Mouse (Mus musculus) CH12.LX (cell line): ENCODE measurements around the gene Gzmm. TPM values are rescaled to one million over a fixed set of nuclear protein-coding genes. Genes with fewer than 3 reads are reported as not detected.

Experiments used
- DNase-seq: peaks from one replicate; pipeline ENCODE4 v3.0.0-alpha.2; 2013; ENCODE audit errors: extremely low read depth
- H3K27ac ChIP-seq: 2 replicates; pipeline ENCODE4 v1.5.1; 2012; ENCODE audit warnings: low read depth, mild to moderate bottlenecking, control low read depth, moderate library complexity; ENCODE audit not compliant: insufficient read depth
- H3K27me3 ChIP-seq: replicated peaks from 2 replicates; pipeline ENCODE3; 2012; ENCODE audit warnings: inconsistent platforms
- H3K36me3 ChIP-seq, 2 experiments: replicated peaks in 1 of 2; 2 replicates each; pipeline versions ENCODE3 to v1.6.1; 2012; ENCODE audit warnings: inconsistent platforms in 1 of 2, low read length in 1 of 2, mild to moderate bottlenecking in 1 of 2, mixed read lengths in 1 of 2, moderate library complexity in 1 of 2; ENCODE audit not compliant: control insufficient read depth in 1 of 2, insufficient read depth in 1 of 2
- H3K4me1 ChIP-seq, 2 experiments: 2 replicates each; pipeline ENCODE4 v1.6.1; 2012; ENCODE audit warnings: inconsistent platforms in 1 of 2, moderate library complexity in 1 of 2; ENCODE audit not compliant: insufficient read depth in 2 of 2, control insufficient read depth in 1 of 2
- H3K4me2 ChIP-seq: 2 replicates; pipeline ENCODE4 v1.6.1; 2012; ENCODE audit warnings: low read depth, mild to moderate bottlenecking, control low read depth; ENCODE audit not compliant: poor library complexity, insufficient read depth, severe bottlenecking
- H3K4me3 ChIP-seq, 3 experiments: fragments of 150-350 bp in 1 of 3; sonication (generic) in 1 of 3; replicated peaks in 1 of 3; 2 replicates each; pipeline versions ENCODE3 to v1.5.1; 2011 to 2012; ENCODE audit warnings: low read depth in 2 of 3, low read length in 2 of 3, mild to moderate bottlenecking in 2 of 3, moderate library complexity in 2 of 3, control low read depth in 1 of 3, improper control_type of control experiment in 1 of 3, inconsistent platforms in 1 of 3, mixed read lengths in 1 of 3; ENCODE audit not compliant: poor library complexity in 1 of 3
- H3K79me2 ChIP-seq: replicated peaks from 2 replicates; pipeline ENCODE4 v1.6.1; 2012; ENCODE audit warnings: mild to moderate bottlenecking, moderate library complexity; ENCODE audit not compliant: control insufficient read depth, poor library complexity, insufficient read depth, severe bottlenecking; ENCODE audit errors: extremely low read depth
- H3K9ac ChIP-seq: 2 replicates; pipeline ENCODE4 v1.6.1; 2012; ENCODE audit warnings: low read depth, mild to moderate bottlenecking, control low read depth, moderate library complexity; ENCODE audit not compliant: insufficient read depth
- H3K9me3 ChIP-seq: replicated peaks from 2 replicates; pipeline ENCODE3; 2012; ENCODE audit warnings: low read length, inconsistent platforms, mixed read lengths
- CHD2 ChIP-seq: IDR thresholded peaks from 2 replicates; pipeline ENCODE4 v1.6.1; 2011; ENCODE audit warnings: low read length, improper control_type of control experiment
- CTCF ChIP-seq, 2 experiments: IDR thresholded peaks in 1 of 2; conservative IDR thresholded peaks in 1 of 2; 2 replicates each; pipeline ENCODE4 v1.5.1; 2011 to 2012; ENCODE audit warnings: low read depth in 2 of 2, low read length in 2 of 2, improper control_type of control experiment in 1 of 2, inconsistent platforms in 1 of 2, mild to moderate bottlenecking in 1 of 2, moderate library complexity in 1 of 2
- E2F4 ChIP-seq: IDR thresholded peaks from 2 replicates; pipeline ENCODE4 v1.6.1; 2011; ENCODE audit warnings: low read depth, low read length, improper control_type of control experiment; ENCODE audit not compliant: insufficient replicate concordance
- ELF1 ChIP-seq: IDR thresholded peaks from 2 replicates; pipeline ENCODE4 v1.6.1; 2014; ENCODE audit warnings: low read depth, mild to moderate bottlenecking, inconsistent platforms, low read length, improper control_type of control experiment
- EP300 ChIP-seq: IDR thresholded peaks from 2 replicates; pipeline ENCODE4 v1.6.1; 2011; ENCODE audit warnings: low read length, improper control_type of control experiment
- ETS1 ChIP-seq: conservative IDR thresholded peaks from 2 replicates; pipeline ENCODE4 v1.6.1; 2012; ENCODE audit warnings: low read depth, mild to moderate bottlenecking, inconsistent platforms, low read length, improper control_type of control experiment, moderate library complexity
- JUN ChIP-seq: IDR thresholded peaks from 2 replicates; pipeline ENCODE4 v1.6.1; 2011; ENCODE audit warnings: low read depth, mild to moderate bottlenecking, low read length, improper control_type of control experiment, moderate library complexity; ENCODE audit not compliant: insufficient read depth
- JUND ChIP-seq: conservative IDR thresholded peaks from 2 replicates; pipeline ENCODE4 v1.6.1; 2011; ENCODE audit warnings: low read depth, low read length, improper control_type of control experiment
- MAFK ChIP-seq: IDR thresholded peaks from 2 replicates; pipeline ENCODE4 v1.6.1; 2011; ENCODE audit warnings: low read length, improper control_type of control experiment; ENCODE audit not compliant: insufficient replicate concordance
- MAX ChIP-seq: IDR thresholded peaks from 2 replicates; pipeline ENCODE4 v1.6.1; 2011; ENCODE audit warnings: low read length, improper control_type of control experiment
- RCOR1 ChIP-seq: conservative IDR thresholded peaks from 2 replicates; pipeline ENCODE4 v1.6.1; 2012; ENCODE audit warnings: low read depth, mild to moderate bottlenecking, inconsistent platforms, low read length, improper control_type of control experiment
- TBP ChIP-seq: conservative IDR thresholded peaks from 2 replicates; pipeline ENCODE4 v1.6.1; 2011; ENCODE audit warnings: low read depth, low read length, improper control_type of control experiment
- UBTF ChIP-seq: IDR thresholded peaks from 2 replicates; pipeline ENCODE4 v1.6.1; 2012; ENCODE audit warnings: low read depth, mild to moderate bottlenecking, inconsistent platforms, low read length, improper control_type of control experiment, moderate library complexity
- USF1 ChIP-seq: IDR thresholded peaks from 2 replicates; pipeline ENCODE4 v1.6.1; 2014; ENCODE audit warnings: low read depth, mild to moderate bottlenecking, inconsistent platforms, low read length, improper control_type of control experiment
- ZC3H11A ChIP-seq: IDR thresholded peaks from 2 replicates; pipeline ENCODE4 v1.6.1; 2012; ENCODE audit warnings: low read depth, mild to moderate bottlenecking, inconsistent platforms, low read length, improper control_type of control experiment
- ZKSCAN1 ChIP-seq: IDR thresholded peaks from 2 replicates; pipeline ENCODE4 v1.6.1; 2012; ENCODE audit warnings: low read depth, inconsistent platforms, low read length, improper control_type of control experiment, borderline replicate concordance
- ZNF384 ChIP-seq: IDR thresholded peaks from 2 replicates; pipeline ENCODE4 v1.6.1; 2012; ENCODE audit warnings: low read depth, low read length, improper control_type of control experiment, inconsistent platforms
- dilution Hi-C: fragments of 300-500 bp; cut with MboI; formaldehyde crosslinking; loops from 2 replicates; pipeline ENCODE4 v1.14.3; 2020; ENCODE audit warnings: low sequenced_read_pairs; ENCODE audit not compliant: extremely low pct_unique_long_range_greater_than_20kb, extremely low pct_ligation_motif_present
- in situ Hi-C: fragments of 300-500 bp; cut with MboI; formaldehyde crosslinking; loops from 3 replicates; pipeline ENCODE4 v1.14.3; 2019; ENCODE audit warnings: low sequenced_read_pairs, low pct_ligation_motif_present, low pct_unique_long_range_greater_than_20kb, mixed read lengths
- polyA plus RNA-seq: library from polyadenylated mRNA; unstranded; fragments of >175 nt; gene quantifications from 2 replicates; pipeline ENCODE4 v1.2.1, GENCODE M21; 2012; ENCODE audit warnings: low read depth; ENCODE audit not compliant: insufficient read length
- total RNA-seq, 2 experiments: library from RNA; depleted of rRNA; stranded (reverse); fragments of 300-350 nt in 1 of 2; fragments of >200 nt in 1 of 2; gene quantifications; 2 replicates each; pipeline ENCODE4 v1.2.3; 2012 to 2014

The Gzmm gene
- total and polyA plus RNA-seq, 3 experiments: 0.17 to 0.73 (median 0.59) TPM

DNA sequence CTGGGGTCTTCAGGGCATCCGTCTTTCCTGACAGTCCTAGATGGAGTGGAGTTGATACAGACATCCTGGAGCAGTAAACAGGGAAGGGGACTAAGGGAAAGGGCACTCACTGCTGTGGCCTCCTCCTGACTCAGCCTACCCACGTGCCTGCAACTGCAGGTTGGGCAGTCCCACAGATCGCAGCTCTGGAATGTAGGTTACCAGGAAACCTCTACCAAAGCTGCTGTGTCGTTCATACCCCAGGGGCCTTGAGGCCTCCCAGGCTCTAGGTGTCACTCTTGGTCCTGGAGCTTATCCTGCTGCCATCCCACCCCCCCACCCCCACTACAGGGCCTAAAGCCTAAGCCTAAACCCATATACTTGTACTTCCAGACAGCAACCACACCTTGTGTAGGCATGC, 18.9 kb downstream of the Gzmm start:
- peaks cover 21 to 36% of the 10 kb centered on the region in 2 experiments for H3K4me1 ChIP-seq
- no peak overlapping the region for H3K4me2 ChIP-seq
- H3K27me3 ChIP-seq: no peaks in the 10 kb centered on the region
- no peak overlapping the region for H3K9ac ChIP-seq
- dilution Hi-C loops (no loop called here), in situ Hi-C loops (no loop called here)
- peaks cover 39 to 69% of the 10 kb centered on the region in 2 experiments for H3K36me3 ChIP-seq
- H3K4me3 ChIP-seq: no peak overlapping the region
- no peak for TF ChIP-seq UBTF
- TF ChIP-seq TBP: no peak
- no peak for TF ChIP-seq ZNF384
- no peak for TF ChIP-seq USF1
- TF ChIP-seq CTCF (conservative IDR thresholded peaks at IDR 0.05 in 1 of 2, IDR thresholded peaks at IDR 0.05 in 1 of 2; ENCODE audit: low read depth in 2 of 2, low read length in 2 of 2): 0 out of 4 replicates have a peak, but pooled peaks of 1 of the 2 experiments have one; percentile 13
- TF ChIP-seq JUND: no peak
- no peak for TF ChIP-seq ELF1
- TF ChIP-seq JUN: no peak
- DNase-seq: no peak
- H3K9me3 ChIP-seq: no peaks in the 10 kb centered on the region
- H3K79me2 ChIP-seq: peaks cover 46% of the 10 kb centered on the region
- no peak overlapping the region for H3K27ac ChIP-seq

- H3K27me3 ChIP-seq: no peaks in the 10 kb centered on the region
- in situ Hi-C loops (no loop called here), dilution Hi-C loops (no loop called here)
- H3K4me2 ChIP-seq: no peak overlapping the region
- no peak for DNase-seq
- H3K4me1 ChIP-seq: peaks cover 21 to 35% of the 10 kb centered on the region in 2 experiments
- TF ChIP-seq EP300 (no peak), RCOR1 (no peak), JUN (no peak), ETS1 (no peak), E2F4 (no peak), MAFK (no peak), MAX (no peak), CHD2 (no peak), ZKSCAN1 (no peak), ZC3H11A (no peak)
- H3K4me3 ChIP-seq: no peak overlapping the region
- no peak overlapping the region for H3K27ac ChIP-seq
- no peak overlapping the region for H3K9ac ChIP-seq
- no peaks in the 10 kb centered on the region for H3K9me3 ChIP-seq
- H3K79me2 ChIP-seq: peaks cover 46% of the 10 kb centered on the region
- peaks cover 39 to 69% of the 10 kb centered on the region in 2 experiments for H3K36me3 ChIP-seq
Observed at GRCm38 (mm10) chr10:79708668-79709067, 19.8 kb downstream of the Gzmm start.
